Mouse (Mus musculus): ENCODE results near the gene Nup153.

DNA sequence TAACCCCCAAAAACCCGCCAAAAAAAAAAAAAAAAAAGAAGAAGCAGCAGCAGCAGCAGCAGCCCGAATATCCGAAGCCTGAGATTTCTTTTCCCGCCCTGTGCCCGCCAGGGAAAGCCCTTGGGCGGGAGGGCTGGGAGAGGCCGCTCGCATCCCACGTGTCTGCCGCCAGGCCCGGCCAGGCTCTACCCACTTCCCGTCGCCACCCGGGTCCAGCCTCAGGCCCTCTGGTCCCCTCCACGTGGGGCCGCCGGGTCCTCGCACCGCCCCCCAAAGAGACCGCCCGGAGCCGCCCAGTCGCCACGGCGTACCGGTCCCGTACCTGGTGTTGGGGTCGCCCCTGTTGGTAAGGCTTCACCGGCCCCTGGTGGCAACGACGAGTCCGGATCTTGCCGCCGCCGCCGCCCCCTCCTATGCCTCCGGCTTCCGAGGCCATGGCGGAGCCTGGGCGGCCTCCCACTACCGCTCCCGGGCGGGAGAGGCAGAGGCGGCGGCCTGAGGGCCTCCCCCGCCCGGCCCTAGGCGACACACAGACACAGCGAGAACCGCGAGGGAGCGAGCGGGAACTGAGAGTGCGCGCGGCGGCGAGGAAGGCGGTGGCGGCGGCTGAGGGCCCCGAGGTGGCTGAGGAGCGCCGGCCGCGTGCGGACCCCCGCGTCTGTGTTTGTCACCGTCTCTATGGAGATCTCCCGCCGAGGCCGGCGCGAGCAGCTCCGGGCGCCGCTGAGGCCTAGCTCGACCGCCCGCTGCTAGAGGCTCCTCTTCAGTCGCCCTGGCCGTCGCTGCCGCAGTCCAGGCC, 503 bp downstream of the Nup153 start:
- TF ChIP-seq CTCF (IDR thresholded peaks at IDR 0.05; ENCODE audit: borderline replicate concordance, extremely low read depth, insufficient read depth, insufficient read length) (no peak), POLR2A (IDR thresholded peaks at IDR 0.05; ENCODE audit: borderline replicate concordance, extremely low read depth, insufficient read depth, insufficient read length, poor library complexity, severe bottlenecking) (no peak)

Data from brain, embryonic 14.5 days (tissue).